Mouse (Mus musculus) c-Kit-positive CD71-positive TER-119-negative erythroid progenitor cells, embryonic 14.5 days (primary cell): ENCODE data around the gene Ceacam19.

ENCODE experiments used
- DNase-seq: peaks from one replicate; pipeline ENCODE4 v3.0.0-alpha.2; 2013; ENCODE audit warnings: low read depth

Ceacam19 gene

GRCm38 (mm10) chr7:19840936-19841335, 46.8 kb downstream of the Ceacam19 start:
- DNase-seq: no peak

- DNase-seq: no peak
Measured at GRCm38 (mm10) chr7:19840371-19840770, 47.4 kb downstream of the Ceacam19 start.

- no peak for DNase-seq
Measured at GRCm38 (mm10) chr7:19836843-19837242, 50.9 kb downstream of the Ceacam19 start.

- no peak for DNase-seq
Measured at GRCm38 (mm10) chr7:19834055-19834454, 53.7 kb downstream of the Ceacam19 start.

GRCm38 (mm10) chr7:19831837-19832236, 55.9 kb downstream of the Ceacam19 start:
- DNase-seq: no peak

GRCm38 (mm10) chr7:19830682-19831156, 57.0 kb downstream of the Ceacam19 start:
- no peak for DNase-seq

GRCm38 (mm10) chr7:19829694-19830093, 58.1 kb downstream of the Ceacam19 start:
- no peak for DNase-seq

- no peak for DNase-seq
Measured at GRCm38 (mm10) chr7:19826756-19827155, 61.0 kb downstream of the Ceacam19 start.
